Mouse (Mus musculus) brown adipose tissue, adult 24 weeks (tissue): ENCODE measurements at regions not wholly inside any gene's neighbourhood (a gene's known extent, or its start where the extent isn't known, plus 50 kb on each side); places are given as distances from the start of the nearest gene placed in this dataset.

Source experiments
- H3K27ac ChIP-seq: fragments of 200-500 bp; replicated peaks from 2 replicates; pipeline ENCODE4 v1.5.1; 2012; ENCODE audit warnings: low read depth, mild to moderate bottlenecking, low read length
- H3K4me1 ChIP-seq: fragments of 200-500 bp; 2 replicates; pipeline ENCODE4 v1.6.1; 2012; ENCODE audit warnings: low read length, mixed read lengths; ENCODE audit not compliant: control insufficient read depth, insufficient read depth, insufficient read length
- H3K4me3 ChIP-seq: fragments of 200-500 bp; 2 replicates; pipeline ENCODE4 v1.5.1; 2012; ENCODE audit warnings: low read depth, mild to moderate bottlenecking, low read length, moderate library complexity; ENCODE audit not compliant: insufficient read depth

- no peak overlapping the region for H3K4me3 ChIP-seq
- no peaks in the 10 kb centered on the region for H3K4me1 ChIP-seq
- no peak overlapping the region for H3K27ac ChIP-seq
Measured at GRCm38 (mm10) chr14:37355968-37356704, 221.1 kb upstream of the Ghitm start.

- Histone ChIP-seq H3K27ac (no peak overlapping the region), H3K4me1 (no peaks in the 10 kb centered on the region), H3K4me3 (no peak overlapping the region)
Measured at GRCm38 (mm10) chr14:37323392-37323791, 188.3 kb upstream of the Ghitm start.

- Histone ChIP-seq H3K27ac (no peak overlapping the region), H3K4me1 (no peaks in the 10 kb centered on the region), H3K4me3 (no peak overlapping the region)
Measured at GRCm38 (mm10) chr14:37315239-37315895, 180.3 kb upstream of the Ghitm start.

GRCm38 (mm10) chr14:37313906-37314305, 178.8 kb upstream of the Ghitm start:
- Histone ChIP-seq H3K27ac (no peak overlapping the region), H3K4me3 (no peak overlapping the region), H3K4me1 (no peaks in the 10 kb centered on the region)

- no peak overlapping the region for H3K4me3 ChIP-seq
- H3K27ac ChIP-seq: no peak overlapping the region
- no peaks in the 10 kb centered on the region for H3K4me1 ChIP-seq
Measured at GRCm38 (mm10) chr14:37312887-37313286, 177.8 kb upstream of the Ghitm start.

GRCm38 (mm10) chr14:37306622-37307274, 171.7 kb upstream of the Ghitm start:
- Histone ChIP-seq H3K4me3 (no peak overlapping the region), H3K4me1 (no peaks in the 10 kb centered on the region), H3K27ac (no peak overlapping the region)

- Histone ChIP-seq H3K27ac (0 out of 2 replicates have a peak overlapping the region, but pooled peaks have one; percentile 34), H3K4me3 (no peak overlapping the region), H3K4me1 (peaks cover 12% of the 10 kb centered on the region; the same call in 1 of the 2 replicates)
Measured at GRCm38 (mm10) chr14:37298631-37299030, 163.6 kb upstream of the Ghitm start.

- no peak overlapping the region for H3K27ac ChIP-seq
- H3K4me1 ChIP-seq: peaks cover 12% of the 10 kb centered on the region; the same call in 1 of the 2 replicates
- no peak overlapping the region for H3K4me3 ChIP-seq
Measured at GRCm38 (mm10) chr14:37296531-37296930, 161.5 kb upstream of the Ghitm start.

- Histone ChIP-seq H3K4me3 (no peak overlapping the region), H3K27ac (no peak overlapping the region), H3K4me1 (peaks cover 2% of the 10 kb centered on the region; the same call in 1 of the 2 replicates)
Measured at GRCm38 (mm10) chr14:37292084-37292860, 157.2 kb upstream of the Ghitm start.

- no peak overlapping the region for H3K4me3 ChIP-seq
- peaks cover 3% of the 10 kb centered on the region; the same call in 1 of the 2 replicates for H3K4me1 ChIP-seq
- H3K27ac ChIP-seq: peak overlapping the region; percentile 66
Measured at GRCm38 (mm10) chr14:37284391-37284790, 149.3 kb upstream of the Ghitm start.

GRCm38 (mm10) chr14:37279356-37279755, 144.3 kb upstream of the Ghitm start:
- Histone ChIP-seq H3K27ac (no peak overlapping the region), H3K4me3 (no peak overlapping the region), H3K4me1 (peaks cover 3% of the 10 kb centered on the region; the same call in 1 of the 2 replicates)

GRCm38 (mm10) chr14:37276728-37277695, 141.9 kb upstream of the Ghitm start:
- Histone ChIP-seq H3K4me1 (no peaks in the 10 kb centered on the region), H3K4me3 (no peak overlapping the region), H3K27ac (no peak overlapping the region)

GRCm38 (mm10) chr14:37272063-37272462, 137.0 kb upstream of the Ghitm start:
- no peak overlapping the region for H3K4me3 ChIP-seq
- no peak overlapping the region; the same call in 1 of the 2 replicates for H3K27ac ChIP-seq
- H3K4me1 ChIP-seq: peaks cover 3% of the 10 kb centered on the region; the same call in 1 of the 2 replicates
